Mouse (Mus musculus): ENCODE results near the gene Mrpl19. TPM values are rescaled to one million over a fixed set of nuclear protein-coding genes. Genes with fewer than 3 reads are reported as not detected.

The Mrpl19 gene
- polyA plus RNA-seq, 1 experiment from 2014 or later: 46.7 TPM

DNA sequence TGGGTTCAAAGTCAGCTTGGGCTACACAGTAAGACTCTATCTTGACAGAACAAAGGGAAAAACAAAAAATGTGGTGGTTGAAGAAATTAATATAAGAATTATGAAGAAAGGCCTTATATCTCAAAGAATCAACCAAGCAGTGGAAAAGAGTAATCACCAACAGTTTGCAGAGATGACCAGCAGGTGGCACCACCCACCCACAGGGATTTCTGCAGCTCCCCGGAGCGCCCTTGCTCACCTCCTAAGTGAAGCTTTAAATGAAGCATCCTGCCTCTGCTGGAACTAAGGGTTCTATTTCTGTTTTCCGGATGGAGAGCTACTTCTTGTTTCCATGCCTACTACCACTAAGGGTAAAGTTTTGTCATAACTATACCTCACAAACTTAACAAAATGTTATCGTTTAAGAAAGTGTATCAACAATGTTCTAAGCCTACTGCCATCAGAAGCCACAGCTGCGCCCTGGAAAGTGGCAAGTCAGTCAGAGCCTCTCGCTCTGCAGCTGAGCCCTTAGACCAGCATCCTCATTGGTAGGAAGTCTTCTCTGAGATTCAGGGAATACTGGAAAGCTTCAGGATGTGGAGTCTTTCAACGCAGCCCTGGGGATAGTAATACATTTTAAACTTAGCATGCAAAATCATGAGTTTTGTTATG, 10.3 kb upstream of the Mrpl19 start:
- no peak for DNase-seq (ENCODE audit: low read depth, low spot score)
- ChIA-PET POLR2A (interaction anchor here (0.7 to 1.3 kb wide), 2 partner anchors 66 to 143 kb away, joined by 3 read pairs; no protein-coding TSS in a partner anchor), CTCF (interaction anchor here (0.7 to 2.6 kb wide), 14 partner anchors 9 to 731 kb away, joined by 3 to 30 read pairs (median 4); no protein-coding TSS in a partner anchor)
- peak; percentile 98 for TF ChIP-seq CTCF (IDR thresholded peaks at IDR 0.05)
- peak; percentile 65 for ATAC-seq
- no peaks in the 10 kb centered on the region for H3K27me3 ChIP-seq
- in situ Hi-C loops (cut with MboI; ENCODE audit: low pct_unique_long_range_greater_than_20kb): loop anchor here (5.0 kb wide), 1 partner anchor 726 kb away; no protein-coding TSS in a partner anchor

DNA sequence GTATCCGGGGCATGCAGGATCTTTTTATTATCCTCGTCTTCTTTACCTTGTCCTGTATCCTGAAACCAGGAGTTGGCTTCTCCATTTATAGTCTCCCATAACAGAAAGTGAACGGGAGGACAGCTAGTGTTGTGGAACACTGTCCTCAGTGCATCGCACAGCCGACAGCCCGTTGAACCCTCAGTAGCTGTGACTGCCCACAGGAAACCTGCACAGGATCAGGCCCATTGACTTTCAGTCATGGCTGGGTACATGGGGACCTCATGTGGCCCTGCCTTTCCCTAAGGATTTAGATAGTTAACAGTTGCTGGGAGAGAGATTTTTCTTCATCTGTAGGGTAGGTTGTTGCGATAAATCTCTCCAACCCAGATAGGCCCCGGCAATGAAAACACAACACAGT, 6.8 kb upstream of the Mrpl19 start:
- no peak for TF ChIP-seq CTCF (IDR thresholded peaks at IDR 0.05)
- ATAC-seq (no peak), DNase-seq (ENCODE audit: low read depth, low spot score) (no peak)
- in situ Hi-C loops (cut with MboI; ENCODE audit: low pct_unique_long_range_greater_than_20kb): loop anchor here (25.0 kb wide), 2 partner anchors 415 to 640 kb away; no protein-coding TSS in a partner anchor
- CTCF ChIA-PET: interaction anchor here (1.2 kb wide), 1 partner anchor 14 kb away, joined by 3 read pairs; no protein-coding TSS in a partner anchor
- H3K27me3 ChIP-seq: no peaks in the 10 kb centered on the region
- POLR2A ChIA-PET: no interaction called here

DNA sequence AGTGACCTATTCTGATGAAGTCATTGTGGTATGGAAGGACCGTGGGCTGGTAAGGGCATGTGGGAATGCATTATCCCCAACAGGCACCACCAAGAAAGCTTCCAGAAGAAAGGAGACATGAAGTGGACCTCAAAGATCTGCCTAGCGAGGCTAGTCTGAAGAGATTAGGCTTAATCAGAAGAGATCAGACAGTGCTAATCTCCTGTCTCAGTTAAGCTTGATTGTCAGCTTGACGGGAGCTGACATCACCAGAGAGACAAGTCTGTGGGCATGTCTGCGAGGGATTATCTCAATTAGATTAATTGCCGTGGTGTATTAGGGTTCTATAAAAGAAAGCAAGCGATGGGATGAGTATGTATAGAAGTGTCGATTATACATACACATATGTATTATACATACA, 5.4 kb upstream of the Mrpl19 start:
- ChIA-PET POLR2A (no interaction called here), CTCF (interaction anchor here (1.3 kb wide), 1 partner anchor 148 kb away, joined by 3 read pairs; no protein-coding TSS in a partner anchor)
- TF ChIP-seq CTCF (IDR thresholded peaks at IDR 0.05): no peak
- in situ Hi-C loops (cut with MboI; ENCODE audit: low pct_unique_long_range_greater_than_20kb): loop anchor here (25.0 kb wide), 2 partner anchors 416 to 641 kb away; no protein-coding TSS in a partner anchor
- ATAC-seq (no peak), DNase-seq (ENCODE audit: low read depth, low spot score) (no peak)
- H3K27me3 ChIP-seq: no peaks in the 10 kb centered on the region

DNA sequence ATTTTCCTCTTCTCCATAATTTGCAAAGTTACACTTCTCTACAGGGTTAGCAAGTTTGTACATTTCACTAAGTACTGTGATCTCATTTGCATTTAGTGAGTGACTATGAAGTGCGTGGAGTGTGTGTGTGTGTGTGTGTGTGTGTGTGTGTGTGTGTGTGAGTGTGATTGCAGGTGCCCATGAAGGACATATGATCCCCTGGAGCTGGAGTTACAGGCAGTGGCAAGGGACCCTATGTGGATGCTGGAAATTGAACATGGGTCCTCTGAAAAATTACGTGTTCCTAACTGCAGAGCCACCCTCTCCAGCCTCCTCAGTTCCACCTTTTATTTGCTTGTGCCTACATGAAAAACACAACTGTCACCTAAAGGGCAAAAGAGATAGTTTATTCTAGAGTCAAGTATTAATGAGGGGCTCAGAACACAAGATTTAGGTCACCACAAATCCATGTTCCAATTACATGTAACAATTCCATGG, 348 bp upstream of the Mrpl19 start:
- no peak for TF ChIP-seq CTCF (IDR thresholded peaks at IDR 0.05)
- in situ Hi-C loops (cut with MboI; ENCODE audit: low pct_unique_long_range_greater_than_20kb): loop anchor here (25.0 kb wide), 2 partner anchors 421 to 646 kb away; no protein-coding TSS in a partner anchor
- ChIA-PET CTCF (interaction anchor here (0.7 to 1.8 kb wide), 2 partner anchors 18 to 338 kb away, joined by 3 to 4 read pairs; no protein-coding TSS in a partner anchor), POLR2A (interaction anchor here (0.6 kb wide), 1 partner anchor 20 kb away, joined by 9 read pairs; no protein-coding TSS in a partner anchor)
- no peak for ATAC-seq
- H3K27me3 ChIP-seq: no peaks in the 10 kb centered on the region
- no peak for DNase-seq (ENCODE audit: low read depth, low spot score)

DNA sequence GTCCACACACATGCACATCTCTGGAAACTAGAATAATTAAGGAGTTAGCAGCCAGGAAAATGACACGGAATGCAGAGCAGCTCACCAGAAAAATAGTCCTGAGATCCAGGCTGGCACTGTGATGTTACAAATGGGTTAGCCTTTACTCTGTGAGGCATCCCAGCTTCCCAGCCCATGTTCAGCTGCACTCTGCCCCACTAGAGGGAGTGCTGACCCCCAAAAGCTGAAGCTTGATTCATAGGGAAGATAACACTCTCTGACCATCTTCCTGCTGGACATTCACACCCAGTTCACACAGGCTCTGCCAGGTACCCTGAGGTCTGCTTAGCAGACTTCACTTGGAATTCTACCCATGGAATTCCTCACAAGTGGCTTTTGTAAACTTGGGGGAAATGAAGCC, 5.5 kb downstream of the Mrpl19 start:
- no peak for TF ChIP-seq CTCF (IDR thresholded peaks at IDR 0.05)
- no peak for DNase-seq (ENCODE audit: low read depth, low spot score)
- in situ Hi-C loops (cut with MboI; ENCODE audit: low pct_unique_long_range_greater_than_20kb): loop anchor here (25.0 kb wide), 2 partner anchors 427 to 652 kb away; no protein-coding TSS in a partner anchor
- CTCF ChIA-PET: interaction anchor here (1.2 to 1.6 kb wide), 2 partner anchors 10 to 12 kb away, joined by 3 read pairs; no protein-coding TSS in a partner anchor
- no peak for ATAC-seq
- POLR2A ChIA-PET: no interaction called here
- no peaks in the 10 kb centered on the region for H3K27me3 ChIP-seq

DNA sequence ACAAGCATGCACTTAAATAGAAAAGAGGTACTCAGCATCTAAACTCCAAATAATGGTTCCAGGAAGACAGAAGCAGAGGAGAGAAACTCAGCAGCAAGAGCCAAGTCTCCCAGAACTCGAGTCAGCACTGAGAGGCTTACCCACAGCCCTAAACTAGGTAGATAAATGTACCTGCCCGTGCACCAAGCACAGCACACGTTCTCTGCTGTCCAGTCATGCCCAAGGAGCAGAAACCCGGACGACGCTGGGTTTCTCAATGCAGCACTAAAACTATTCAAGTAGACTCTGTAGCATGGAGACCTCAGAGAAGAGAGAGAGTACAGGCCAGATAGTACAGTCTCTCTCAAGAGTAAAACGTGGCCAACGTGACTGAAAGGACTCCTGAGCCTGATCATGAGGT, 5.9 kb downstream of the Mrpl19 start:
- no peak for TF ChIP-seq CTCF (IDR thresholded peaks at IDR 0.05)
- ATAC-seq: no peak
- POLR2A ChIA-PET: no interaction called here
- no peaks in the 10 kb centered on the region for H3K27me3 ChIP-seq
- in situ Hi-C loops (cut with MboI; ENCODE audit: low pct_unique_long_range_greater_than_20kb): loop anchor here (25.0 kb wide), 2 partner anchors 427 to 652 kb away; no protein-coding TSS in a partner anchor
- CTCF ChIA-PET: interaction anchor here (1.6 kb wide), 1 partner anchor 12 kb away, joined by 3 read pairs; no protein-coding TSS in a partner anchor
- no peak for DNase-seq (ENCODE audit: low read depth, low spot score)

DNA sequence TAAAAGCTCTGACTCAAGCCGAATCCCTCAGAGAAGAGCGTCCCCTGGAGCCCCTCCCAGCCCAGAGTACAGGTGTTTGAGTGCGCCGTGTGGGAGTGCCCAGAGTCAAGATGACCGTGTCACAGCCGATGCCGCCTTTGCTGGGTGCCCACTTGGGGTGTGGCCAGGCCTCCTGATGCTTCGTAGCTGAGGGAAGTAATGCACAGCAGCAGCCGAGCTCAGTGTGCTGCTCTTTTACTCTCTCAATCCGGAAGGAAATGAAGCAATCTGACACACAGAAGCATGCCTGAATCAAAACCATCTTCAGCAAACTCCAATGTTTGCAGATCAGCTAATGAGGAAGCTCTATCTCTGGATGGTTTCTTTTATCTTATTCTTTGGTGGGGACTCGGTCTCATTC, 7.8 kb downstream of the Mrpl19 start:
- no peaks in the 10 kb centered on the region for H3K27me3 ChIP-seq
- ATAC-seq (no peak), DNase-seq (ENCODE audit: low read depth, low spot score) (no peak)
- POLR2A ChIA-PET: no interaction called here
- TF ChIP-seq CTCF (IDR thresholded peaks at IDR 0.05): no peak
- in situ Hi-C loops (cut with MboI; ENCODE audit: low pct_unique_long_range_greater_than_20kb): loop anchor here (25.0 kb wide), 2 partner anchors 429 to 654 kb away; no protein-coding TSS in a partner anchor
- CTCF ChIA-PET: interaction anchor here (0.7 to 1.4 kb wide), 2 partner anchors 15 kb away, joined by 3 read pairs; no protein-coding TSS in a partner anchor

DNA sequence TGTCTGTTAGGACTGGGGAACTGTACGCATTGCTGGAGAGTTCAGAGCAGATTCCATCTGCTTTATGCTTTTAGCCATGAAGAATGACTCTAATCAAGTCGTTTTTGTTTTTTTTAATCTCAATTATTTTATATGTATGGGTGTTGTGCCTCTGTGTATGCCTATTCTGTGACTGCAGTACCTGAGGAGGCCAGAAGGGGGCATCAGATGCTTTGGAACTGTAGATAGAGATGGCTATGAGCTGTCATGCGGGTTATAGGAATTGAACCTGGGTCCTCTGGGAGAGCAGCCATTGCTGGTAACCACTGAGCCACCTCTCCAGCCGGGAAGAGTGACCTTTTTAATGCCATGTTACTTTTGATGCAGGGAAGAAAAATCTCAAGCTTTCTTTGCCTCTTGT, 9.4 kb downstream of the Mrpl19 start:
- H3K27me3 ChIP-seq: no peaks in the 10 kb centered on the region
- CTCF ChIA-PET: interaction anchor here (0.9 to 1.0 kb wide), 2 partner anchors 9 to 13 kb away, joined by 3 read pairs; no protein-coding TSS in a partner anchor
- POLR2A ChIA-PET: interaction anchor here (1.2 kb wide), 1 partner anchor 31 kb away, joined by 3 read pairs; no protein-coding TSS in a partner anchor
- in situ Hi-C loops (cut with MboI; ENCODE audit: low pct_unique_long_range_greater_than_20kb): loop anchor here (25.0 kb wide), 2 partner anchors 431 to 656 kb away; no protein-coding TSS in a partner anchor
- no peak for DNase-seq (ENCODE audit: low read depth, low spot score)
- no peak for ATAC-seq
- peak; percentile 64 for TF ChIP-seq CTCF (IDR thresholded peaks at IDR 0.05)

DNA sequence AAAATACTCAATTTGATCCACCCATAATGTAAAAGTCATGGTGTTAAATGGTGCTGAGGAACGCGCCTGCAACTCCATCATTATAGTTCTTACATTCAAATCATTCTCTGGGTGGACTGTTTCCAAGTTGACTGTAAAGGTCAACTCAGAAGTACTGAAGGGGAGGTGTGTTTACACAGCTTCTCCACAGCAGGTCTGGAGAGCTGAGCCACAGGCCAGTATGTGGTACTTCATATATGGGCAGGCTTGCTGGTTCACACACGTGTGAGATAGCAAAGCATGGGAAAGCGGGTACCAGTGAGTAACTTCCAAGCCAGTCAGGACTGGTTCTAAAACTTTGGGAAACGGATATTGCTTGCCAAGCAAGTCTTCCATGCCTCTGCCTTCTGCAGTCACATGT, 10.6 kb downstream of the Mrpl19 start:
- ATAC-seq: no peak
- in situ Hi-C loops (cut with MboI; ENCODE audit: low pct_unique_long_range_greater_than_20kb): loop anchor here (25.0 kb wide), 2 partner anchors 432 to 657 kb away; no protein-coding TSS in a partner anchor
- no peak for TF ChIP-seq CTCF (IDR thresholded peaks at IDR 0.05)
- POLR2A ChIA-PET: no interaction called here
- no peaks in the 10 kb centered on the region for H3K27me3 ChIP-seq
- no peak for DNase-seq (ENCODE audit: low read depth, low spot score)
- CTCF ChIA-PET: no interaction called here

DNA sequence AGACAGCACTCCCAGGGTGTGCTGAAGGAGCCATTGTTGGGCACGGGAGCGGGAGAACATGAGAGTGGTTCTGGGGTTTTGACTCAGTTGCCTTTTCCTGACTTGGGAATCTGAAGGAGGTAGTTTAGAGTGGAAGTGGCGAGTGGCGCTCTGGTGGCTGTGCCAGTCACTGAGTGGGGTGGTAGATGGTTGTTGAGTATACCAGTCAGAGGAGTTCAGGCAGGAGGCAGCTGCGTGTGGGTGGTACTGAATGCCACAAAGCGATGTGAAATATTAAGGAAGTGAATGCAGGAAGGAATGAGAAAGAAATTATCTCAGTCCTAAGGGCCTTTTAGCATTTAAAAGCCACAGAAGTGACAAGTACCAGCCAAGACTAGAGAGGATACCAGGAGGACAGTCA, 18.9 kb downstream of the Mrpl19 start:
- in situ Hi-C loops (cut with MboI; ENCODE audit: low pct_unique_long_range_greater_than_20kb): no loop called here
- POLR2A ChIA-PET: no interaction called here
- ATAC-seq: no peak
- H3K27me3 ChIP-seq: no peaks in the 10 kb centered on the region
- DNase-seq (ENCODE audit: low read depth, low spot score): no peak
- CTCF ChIA-PET: no interaction called here
- TF ChIP-seq CTCF (IDR thresholded peaks at IDR 0.05): no peak

DNA sequence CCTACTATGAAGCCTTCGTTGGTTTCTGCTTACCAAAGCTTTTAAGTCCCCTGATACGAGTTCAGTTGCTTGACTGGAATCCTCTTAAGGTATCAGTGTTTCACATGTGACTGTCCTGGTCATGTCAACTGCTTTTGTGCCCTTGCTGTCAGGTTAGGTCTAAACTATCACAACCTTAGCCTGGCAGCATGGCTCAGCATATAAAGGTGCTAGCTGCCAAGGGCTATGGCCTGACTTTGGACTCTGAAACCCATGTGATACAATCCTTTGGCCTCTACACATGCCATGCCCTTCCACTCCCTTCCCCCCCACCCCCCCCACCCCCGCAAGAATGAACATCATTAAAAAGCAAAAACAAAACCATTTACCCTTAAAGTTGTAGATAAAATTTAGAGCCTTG, 21.3 kb downstream of the Mrpl19 start:
- in situ Hi-C loops (cut with MboI; ENCODE audit: low pct_unique_long_range_greater_than_20kb): no loop called here

More for the DNA sequence above, 21.3 kb downstream of the Mrpl19 start:
- ChIA-PET POLR2A (no interaction called here), CTCF (no interaction called here)
- ATAC-seq (no peak), DNase-seq (ENCODE audit: low read depth, low spot score) (no peak)
- no peak for TF ChIP-seq CTCF (IDR thresholded peaks at IDR 0.05)
- no peaks in the 10 kb centered on the region for H3K27me3 ChIP-seq

Data from Patski (cell line).